Mouse (Mus musculus) olfactory bulb, adult 2 months (tissue): Measurements from ENCODE around the gene Samd11.

Experiments
- CTCF ChIP-seq: fragments of 200-500 bp; IDR thresholded peaks from 2 replicates; pipeline ENCODE4 v1.5.1; 2012; ENCODE audit warnings: low read depth, mild to moderate bottlenecking, low read length, moderate library complexity; ENCODE audit not compliant: insufficient read depth
- POLR2A ChIP-seq: fragments of 200-500 bp; IDR thresholded peaks from 2 replicates; pipeline ENCODE4 v1.6.1; 2012; ENCODE audit warnings: mild to moderate bottlenecking, low read depth, low read length, moderate library complexity; ENCODE audit not compliant: insufficient read depth

DNA sequence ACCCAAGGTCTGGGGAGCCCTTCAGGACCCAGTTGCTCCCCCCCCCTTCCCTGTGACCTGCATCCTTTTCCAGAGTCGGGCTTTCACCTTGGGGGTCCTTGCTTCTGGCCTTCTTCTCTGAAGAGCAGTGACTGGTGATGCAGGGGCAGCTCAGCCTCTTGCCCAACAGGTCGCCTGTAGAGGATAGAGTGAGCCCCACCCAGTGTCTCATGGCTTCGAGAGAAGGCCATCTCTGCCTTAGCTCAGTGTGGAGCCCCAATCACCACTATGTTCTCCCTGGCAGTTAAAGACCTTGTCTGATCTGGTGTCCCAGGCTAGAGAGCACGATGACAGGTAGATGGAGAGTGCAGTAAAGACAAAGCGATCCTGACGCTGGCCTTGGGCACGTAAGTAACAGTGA lies 3.3 kb downstream of the Samd11 start:
- TF ChIP-seq CTCF: no peak
- no peak for TF ChIP-seq POLR2A
